Mouse (Mus musculus) stomach, embryonic 14.5 days (tissue): ENCODE data around the gene Rims1. TPM values are rescaled to one million over a fixed set of nuclear protein-coding genes. Genes with fewer than 3 reads are reported as not detected.

Experiments used
- ATAC-seq: fragments of 200-750 bp; cut with Nextera tagmentation; 2 replicates; pipeline ENCODE4 v1.8.0; 2017; ENCODE audit warnings: low read depth, moderate TSS enrichment; ENCODE audit not compliant: insufficient number of reproducible peaks, insufficient read depth, low FRiP score
- H3K27ac ChIP-seq: fragments of 300-500 bp; sonication (generic); 2 replicates; pipeline ENCODE4 v1.5.1; 2014; ENCODE audit warnings: mild to moderate bottlenecking, low read length, moderate library complexity, mixed read lengths
- H3K27me3 ChIP-seq: fragments of 300-500 bp; sonication (generic); 2 replicates; pipeline ENCODE4 v1.6.1; 2014; ENCODE audit warnings: low read length, control low read depth, mixed read lengths; ENCODE audit not compliant: control insufficient read depth, insufficient read depth
- H3K36me3 ChIP-seq: fragments of 300-500 bp; sonication (generic); 2 replicates; pipeline ENCODE4 v1.6.1; 2014; ENCODE audit warnings: mild to moderate bottlenecking, control low read depth, low read length, moderate library complexity, mixed read lengths; ENCODE audit not compliant: control insufficient read depth, insufficient read depth
- H3K4me1 ChIP-seq: fragments of 300-500 bp; sonication (generic); 2 replicates; pipeline ENCODE4 v1.6.1; 2014; ENCODE audit warnings: low read length, control low read depth, mixed read lengths; ENCODE audit not compliant: control insufficient read depth, insufficient read depth
- H3K4me2 ChIP-seq: fragments of 300-500 bp; sonication (generic); replicated peaks from 2 replicates; pipeline ENCODE4 v1.6.1; 2014; ENCODE audit warnings: low read depth, low read length, control low read depth
- H3K4me3 ChIP-seq: fragments of 300-500 bp; sonication (generic); 2 replicates; pipeline ENCODE4 v1.5.1; 2014; ENCODE audit warnings: low read depth, low read length, control low read depth
- H3K9ac ChIP-seq: fragments of 300-500 bp; sonication (generic); replicated peaks from 2 replicates; pipeline ENCODE4 v1.6.1; 2014; ENCODE audit warnings: low read depth, mild to moderate bottlenecking, control low read depth, low read length, moderate library complexity, mixed read lengths
- H3K9me3 ChIP-seq: fragments of 300-500 bp; sonication (generic); 2 replicates; pipeline ENCODE4 v1.6.1; 2016; ENCODE audit warnings: low read depth, low read length, control low read depth; ENCODE audit not compliant: control insufficient read depth
- whole genome bisulfite sequencing: fragments of 180-500 bp; shearing (Covaris S2); extraction: QIAGEN DNeasy Blood & Tissue Kit; methylation state at CpG from one replicate; pipeline ENCODE4 v1.1.7; 2014; 5-methylcytosine and 5-hydroxymethylcytosine counted together
- polyA plus RNA-seq: library from polyadenylated mRNA; unstranded; fragments of >200 nt; fragmentation: Nextera tagmentation; extraction: Ambion mirVana; gene quantifications from 2 replicates; pipeline ENCODE4 v1.2.1, GENCODE M21; 2014

Rims1 gene
- polyA plus RNA-seq, 1 experiment from 2014 or later: 9.3 TPM

DNA sequence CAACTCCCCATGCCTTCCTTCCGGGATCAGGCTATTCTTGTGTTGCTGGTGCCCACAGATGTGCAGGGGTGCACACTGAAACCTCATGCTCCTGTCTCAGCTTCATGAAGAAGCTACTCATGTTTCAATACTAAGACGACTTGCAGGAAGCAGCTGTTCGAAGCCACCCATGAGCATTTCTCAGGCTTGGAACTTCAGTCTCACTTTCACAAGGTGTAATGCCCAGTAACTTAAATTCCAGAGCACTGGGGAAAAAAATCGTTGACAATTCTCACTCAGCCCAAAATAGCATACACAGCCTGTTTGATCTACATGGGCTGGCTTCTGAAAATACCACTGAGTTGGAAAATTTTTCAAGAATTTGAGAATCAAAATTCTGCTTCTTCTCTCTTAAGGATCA, 77.6 kb downstream of the Rims1 start:
- Histone ChIP-seq H3K9ac (no peak overlapping the region), H3K9me3 (no peaks in the 10 kb centered on the region), H3K27ac (no peak overlapping the region), H3K27me3 (no peaks in the 10 kb centered on the region), H3K36me3 (no peaks in the 10 kb centered on the region), H3K4me2 (no peak overlapping the region), H3K4me1 (no peaks in the 10 kb centered on the region), H3K4me3 (no peak overlapping the region)
- 73% methylated on average over 4 of the region's 4 CpGs for WGBS
- ATAC-seq: no peak

DNA sequence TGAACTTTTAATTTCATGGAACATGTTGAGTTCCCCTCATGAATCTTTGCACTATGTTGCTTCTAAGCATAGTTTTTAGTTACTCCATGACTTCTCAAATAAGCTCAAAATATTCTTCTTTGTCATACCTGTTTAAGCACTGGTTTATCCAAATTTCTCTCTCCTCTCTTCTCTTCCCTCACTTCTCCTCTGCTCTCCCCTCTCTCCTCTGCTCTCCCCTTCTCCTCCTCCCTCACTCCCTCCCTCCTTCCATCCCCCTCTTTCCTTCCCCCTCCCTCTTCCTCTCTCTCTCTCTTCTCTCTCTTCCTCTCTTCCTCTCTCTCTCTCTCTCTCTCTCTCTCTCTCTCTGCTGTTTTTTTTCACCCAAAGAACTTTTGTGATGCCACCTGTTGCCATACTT, 84.1 kb downstream of the Rims1 start:
- H3K9ac ChIP-seq: no peak overlapping the region
- H3K4me1 ChIP-seq: no peaks in the 10 kb centered on the region
- no peak overlapping the region for H3K4me3 ChIP-seq
- H3K27me3 ChIP-seq: no peaks in the 10 kb centered on the region
- no peak for ATAC-seq
- no peak overlapping the region for H3K27ac ChIP-seq
- no peaks in the 10 kb centered on the region for H3K36me3 ChIP-seq
- no peaks in the 10 kb centered on the region for H3K9me3 ChIP-seq
- no peak overlapping the region for H3K4me2 ChIP-seq

DNA sequence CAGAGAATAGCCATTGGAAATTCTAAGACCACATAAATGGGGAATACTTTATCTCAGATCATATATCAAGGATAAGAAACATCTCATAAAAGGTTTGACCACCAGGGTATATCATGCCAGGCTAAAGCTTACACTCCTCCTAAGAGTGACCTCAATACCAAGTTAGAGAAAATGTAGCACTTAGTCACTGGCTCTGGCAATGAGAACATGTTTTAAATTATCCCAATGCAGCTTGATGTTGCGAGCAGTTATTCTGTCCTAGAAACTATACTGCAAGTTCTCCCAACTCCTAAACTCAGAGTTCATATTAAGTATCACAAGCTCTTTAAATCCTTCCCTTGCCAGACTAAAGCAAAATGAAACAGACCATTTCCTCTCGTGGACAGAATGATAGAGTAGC, 85.1 kb downstream of the Rims1 start:
- no peak for ATAC-seq
- H3K4me3 ChIP-seq: no peak overlapping the region
- no peaks in the 10 kb centered on the region for H3K9me3 ChIP-seq
- H3K4me1 ChIP-seq: no peaks in the 10 kb centered on the region
- H3K4me2 ChIP-seq: no peak overlapping the region
- H3K9ac ChIP-seq: no peak overlapping the region
- no peak overlapping the region for H3K27ac ChIP-seq
- no peaks in the 10 kb centered on the region for H3K36me3 ChIP-seq
- H3K27me3 ChIP-seq: no peaks in the 10 kb centered on the region
- 64% methylated on average over 2 of the region's 2 CpGs for WGBS

DNA sequence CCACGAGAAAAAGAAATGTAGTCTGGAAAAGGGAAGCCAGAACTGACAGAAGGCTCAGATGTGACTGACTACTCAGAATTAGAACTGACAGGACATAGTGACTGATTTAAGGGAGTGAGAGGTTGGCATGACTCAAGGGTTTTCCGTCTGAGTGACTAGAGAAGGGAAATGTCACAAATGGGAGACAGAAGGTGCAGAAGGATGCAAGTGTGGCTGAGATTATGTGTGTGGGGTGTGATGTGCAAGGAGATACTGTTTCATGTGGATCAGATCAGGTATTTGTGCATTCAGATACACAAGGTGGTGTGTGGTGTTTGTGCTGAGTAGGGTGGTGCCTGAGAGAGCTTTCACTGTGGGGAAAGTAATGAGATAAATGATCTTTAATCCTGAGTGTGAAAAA, 96.3 kb downstream of the Rims1 start:
- Histone ChIP-seq H3K4me1 (no peaks in the 10 kb centered on the region), H3K4me3 (no peak overlapping the region), H3K36me3 (no peaks in the 10 kb centered on the region), H3K27me3 (no peaks in the 10 kb centered on the region), H3K9me3 (no peaks in the 10 kb centered on the region), H3K9ac (no peak overlapping the region), H3K27ac (no peak overlapping the region), H3K4me2 (no peak overlapping the region)
- 61% methylated on average over 2 of the region's 2 CpGs for WGBS
- no peak for ATAC-seq

DNA sequence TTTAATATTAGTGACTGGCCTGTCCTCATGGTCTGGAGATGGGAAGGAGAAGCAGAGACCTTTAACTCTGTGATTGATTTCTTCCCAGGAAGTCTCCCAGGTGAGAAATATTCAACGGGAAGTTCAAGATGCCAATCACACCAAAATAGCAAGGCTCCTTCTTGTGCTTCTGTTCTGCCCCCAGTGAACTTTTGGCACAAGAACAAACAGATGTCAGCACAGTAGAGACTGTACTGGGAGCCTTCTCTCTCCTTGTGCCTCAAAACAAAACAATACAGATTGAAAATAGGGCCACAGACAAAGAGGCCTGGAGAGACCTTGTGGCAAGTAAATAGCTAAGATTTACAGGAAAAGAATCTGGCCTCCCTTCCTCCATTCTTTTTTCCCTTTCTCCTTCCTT, 110.7 kb downstream of the Rims1 start:
- no peak for ATAC-seq
- Histone ChIP-seq H3K4me1 (no peaks in the 10 kb centered on the region), H3K9ac (no peak overlapping the region), H3K27ac (no peak overlapping the region), H3K4me3 (no peak overlapping the region), H3K4me2 (no peak overlapping the region), H3K36me3 (no peaks in the 10 kb centered on the region), H3K27me3 (no peaks in the 10 kb centered on the region), H3K9me3 (no peaks in the 10 kb centered on the region)
- 5% methylated on average over 1 of the region's 1 CpGs for WGBS

DNA sequence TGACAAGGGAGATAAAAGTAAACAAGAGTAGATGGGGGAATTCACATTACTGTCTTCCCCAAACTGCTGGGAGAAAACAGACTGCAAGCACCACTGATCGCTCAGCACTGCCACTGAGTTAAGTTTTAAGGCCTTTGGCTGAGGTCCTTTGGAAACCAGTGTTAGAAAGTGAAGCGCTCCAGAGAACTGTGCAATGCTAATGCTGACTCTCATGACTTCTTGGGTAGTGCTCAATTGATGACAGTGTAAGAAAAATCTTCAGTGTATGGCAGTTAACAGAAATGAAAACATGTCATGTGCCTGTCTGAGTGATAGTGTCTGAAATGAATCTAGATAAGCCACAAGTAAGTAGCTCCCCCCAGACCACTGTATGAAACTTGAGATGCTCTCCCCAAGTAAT, 111.3 kb downstream of the Rims1 start:
- Histone ChIP-seq H3K27ac (no peak overlapping the region), H3K36me3 (no peaks in the 10 kb centered on the region), H3K9me3 (no peaks in the 10 kb centered on the region), H3K4me2 (no peak overlapping the region), H3K4me3 (no peak overlapping the region), H3K9ac (no peak overlapping the region), H3K27me3 (no peaks in the 10 kb centered on the region), H3K4me1 (no peaks in the 10 kb centered on the region)
- ATAC-seq: no peak
- 71% methylated on average over 2 of the region's 2 CpGs for WGBS

DNA sequence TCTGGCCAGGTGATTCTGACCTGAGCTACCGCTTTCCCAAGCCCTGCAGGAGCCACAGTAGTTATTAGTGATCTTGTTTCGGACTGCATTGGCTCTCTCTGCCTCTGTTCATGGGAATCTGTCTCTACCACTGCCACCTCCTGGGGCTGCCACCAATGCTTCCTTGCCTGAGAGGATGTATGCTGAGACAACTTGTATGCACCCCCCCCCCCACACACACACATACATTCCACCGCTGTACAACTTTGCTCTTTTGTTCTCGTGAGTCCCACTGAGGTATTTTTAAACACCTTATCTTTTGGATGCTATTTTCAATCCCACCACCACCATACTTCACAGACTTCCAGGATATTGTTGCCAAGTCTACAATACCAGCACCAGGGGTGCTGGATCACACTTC, 122.3 kb downstream of the Rims1 start:
- H3K27ac ChIP-seq: no peak overlapping the region
- WGBS: 70% methylated on average over 4 of the region's 4 CpGs
- H3K36me3 ChIP-seq: no peaks in the 10 kb centered on the region
- ATAC-seq: no peak
- H3K4me2 ChIP-seq: no peak overlapping the region
- H3K27me3 ChIP-seq: no peaks in the 10 kb centered on the region
- H3K4me3 ChIP-seq: no peak overlapping the region
- H3K4me1 ChIP-seq: no peaks in the 10 kb centered on the region
- no peaks in the 10 kb centered on the region for H3K9me3 ChIP-seq
- H3K9ac ChIP-seq: no peak overlapping the region

DNA sequence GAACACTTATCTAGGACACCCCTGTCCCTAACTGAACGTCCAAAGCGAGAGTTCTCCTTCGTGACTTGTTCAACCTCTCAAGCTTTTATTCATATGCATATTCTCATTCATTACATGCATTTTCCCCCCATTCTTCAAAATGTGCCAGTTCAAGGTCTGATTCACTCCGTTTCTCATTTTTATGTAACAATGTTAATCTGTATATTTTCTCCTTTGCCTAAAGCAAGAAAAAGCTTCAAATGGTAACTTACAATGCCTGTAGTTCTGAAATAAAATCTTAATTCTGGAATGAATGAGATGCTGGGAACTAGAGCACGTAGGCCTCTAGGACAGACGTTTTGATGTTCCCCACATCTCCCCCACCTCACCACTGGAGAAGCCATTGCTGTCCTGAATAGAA, 141.6 kb downstream of the Rims1 start:
- no peaks in the 10 kb centered on the region for H3K4me1 ChIP-seq
- WGBS: 85% methylated on average over 6 of the region's 6 CpGs
- no peak overlapping the region for H3K4me3 ChIP-seq
- H3K9ac ChIP-seq: no peak overlapping the region
- H3K4me2 ChIP-seq: no peak overlapping the region
- no peak for ATAC-seq
- no peak overlapping the region for H3K27ac ChIP-seq
- no peaks in the 10 kb centered on the region for H3K9me3 ChIP-seq
- no peaks in the 10 kb centered on the region for H3K36me3 ChIP-seq
- no peaks in the 10 kb centered on the region for H3K27me3 ChIP-seq

GRCm38 (mm10) chr1:22661825-22662224, 144.0 kb downstream of the Rims1 start:
- no peak overlapping the region for H3K4me2 ChIP-seq
- WGBS: 83% methylated on average over 3 of the region's 3 CpGs
- H3K27ac ChIP-seq: no peak overlapping the region
- no peaks in the 10 kb centered on the region for H3K4me1 ChIP-seq
- no peak overlapping the region for H3K9ac ChIP-seq
- H3K9me3 ChIP-seq: no peaks in the 10 kb centered on the region
- H3K36me3 ChIP-seq: no peaks in the 10 kb centered on the region
- H3K4me3 ChIP-seq: no peak overlapping the region
- H3K27me3 ChIP-seq: no peaks in the 10 kb centered on the region
- no peak for ATAC-seq
